Mouse (Mus musculus) olfactory bulb, adult 2 months (tissue): ENCODE data around the gene Nek10.

ENCODE experiments used
- CTCF ChIP-seq: fragments of 200-500 bp; IDR thresholded peaks from 2 replicates; pipeline ENCODE4 v1.5.1; 2012; ENCODE audit warnings: low read depth, mild to moderate bottlenecking, low read length, moderate library complexity; ENCODE audit not compliant: insufficient read depth
- POLR2A ChIP-seq: fragments of 200-500 bp; IDR thresholded peaks from 2 replicates; pipeline ENCODE4 v1.6.1; 2012; ENCODE audit warnings: mild to moderate bottlenecking, low read depth, low read length, moderate library complexity; ENCODE audit not compliant: insufficient read depth

DNA sequence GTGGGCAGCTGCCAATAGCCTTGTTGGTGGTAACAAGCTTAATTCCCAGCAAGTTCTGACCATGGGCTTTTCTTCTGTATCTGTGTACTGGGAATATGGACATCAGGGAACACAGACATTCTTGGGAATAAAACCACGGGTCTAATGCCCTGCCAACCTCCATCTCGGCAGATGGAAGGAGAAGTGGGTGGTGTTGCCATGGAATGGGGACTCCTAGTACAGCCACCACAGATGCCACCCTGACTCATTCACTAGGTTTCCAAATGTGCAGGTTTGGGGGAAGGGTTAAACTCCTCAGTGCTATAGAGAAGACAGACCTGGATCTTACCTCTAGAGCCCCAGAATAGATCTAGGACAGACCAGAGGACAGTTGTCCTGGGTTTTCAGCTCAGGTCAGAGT is 31.1 kb downstream of the Nek10 start:
- TF ChIP-seq POLR2A = no peak
- no peak for TF ChIP-seq CTCF
